Mouse (Mus musculus) kidney, adult 11 months (tissue): ENCODE results near the gene Vmn1r114.
"Not testable (repeated sequence)": the region's sequence is repeated elsewhere in the genome, so short reads cannot be mapped to it uniquely, and the experiment has no call there.

Experiments
- DNase-seq: peaks from one replicate; pipeline ENCODE4 v3.0.0; 2022

Vmn1r114 gene

DNA sequence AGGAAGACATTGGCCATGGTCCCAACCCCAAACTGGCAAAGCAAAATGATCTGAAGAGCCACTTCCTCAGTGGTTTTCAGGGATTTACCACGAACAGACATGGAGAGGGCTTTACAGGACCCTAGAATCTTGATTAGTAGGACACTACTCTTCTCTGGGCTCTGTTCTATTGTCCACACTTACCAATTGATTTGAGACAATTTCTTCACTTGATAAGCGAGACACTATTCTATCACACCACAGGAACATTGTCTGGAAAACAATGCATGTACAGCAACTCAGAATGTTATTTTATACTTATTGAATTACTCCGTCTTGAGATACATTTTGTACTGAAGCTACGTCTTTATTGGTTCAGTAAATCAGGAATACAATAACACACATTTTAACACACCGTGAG lies at the start of gene Vmn1r114:
TSS of gene Vmn1r114 (minus strand) at position 101 of the 400 bp plus-strand sequence.
- DNase-seq, result not testable (repeated sequence)

DNA sequence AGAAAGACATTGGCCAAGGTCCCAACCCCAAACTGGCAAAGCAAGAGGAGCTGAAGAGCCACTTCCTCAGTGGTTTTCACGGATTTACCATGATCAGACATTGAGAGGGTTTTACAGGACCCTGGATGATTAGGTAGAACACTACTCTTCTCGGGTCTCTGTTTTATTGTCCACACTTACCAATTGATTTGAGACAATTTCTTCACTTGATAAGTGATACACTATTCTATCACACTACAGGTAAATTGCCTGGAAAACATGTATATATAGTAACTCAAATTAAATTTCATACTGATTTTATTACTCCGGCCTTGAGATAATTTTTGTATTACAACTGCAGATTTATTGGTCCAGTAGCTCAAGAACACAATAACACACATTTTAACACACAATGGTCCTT lies 32.9 kb upstream of the Vmn1r114 start, which contains the start of gene Vmn1r115:
TSS of gene Vmn1r115 (minus strand) at position 101 of the 400 bp plus-strand sequence.
- not testable (repeated sequence) for DNase-seq

DNA sequence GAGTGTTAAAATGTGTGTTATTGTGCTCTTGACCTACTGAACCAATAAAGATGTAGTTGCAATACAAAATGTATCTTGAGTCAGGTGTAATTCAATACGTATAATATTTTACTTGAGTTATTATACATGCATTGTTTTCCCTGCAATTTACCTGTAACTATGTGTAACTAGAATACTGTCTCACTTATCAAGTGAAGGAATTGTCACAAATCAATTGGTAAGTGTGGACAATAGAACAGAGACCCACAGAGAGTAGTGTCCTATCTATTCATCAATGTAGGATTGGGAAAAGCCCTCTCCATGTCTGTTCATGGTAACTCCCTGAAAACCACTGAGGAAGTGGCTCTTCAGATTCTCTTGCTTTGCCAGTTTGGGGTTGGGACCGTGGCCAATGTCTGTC lies 25.0 kb downstream of the Vmn1r114 start, which contains the start of gene Vmn1r113:
TSS of gene Vmn1r113 (plus strand) at position 301 of the 400 bp plus-strand sequence.
- not testable (repeated sequence) for DNase-seq

- not testable (repeated sequence) for DNase-seq
These were observed 41.1 kb downstream of the Vmn1r114 start, which contains the start of gene Vmn1r112 for GRCm38 (mm10) chr7:20770885-20771284. TSS of gene Vmn1r112 (plus strand) at chr7:20771185.
